Mouse (Mus musculus) myocyte (in vitro differentiated cells): ENCODE data around the gene Aim2.

Source experiments
- CEBPB ChIP-seq: IDR thresholded peaks from 2 replicates; pipeline ENCODE4 v1.6.1; 2011; ENCODE audit warnings: mild to moderate bottlenecking, moderate library complexity; ENCODE audit not compliant: poor library complexity, insufficient read depth, severe bottlenecking
- E2F4 ChIP-seq: IDR thresholded peaks from one replicate; pipeline ENCODE4 v1.6.1; 2011; ENCODE audit warnings: mild to moderate bottlenecking, control low read depth, moderate library complexity; ENCODE audit not compliant: insufficient read depth
- MAX ChIP-seq: IDR thresholded peaks from one replicate; pipeline ENCODE4 v1.6.1; 2011; ENCODE audit warnings: low read depth, mild to moderate bottlenecking, control low read depth
- MYOD1 ChIP-seq, 3 experiments: IDR thresholded peaks; one replicate each; pipeline ENCODE4 v1.6.1; 2011; ENCODE audit warnings: control low read depth in 2 of 3, low read depth in 2 of 3, mild to moderate bottlenecking in 2 of 3, moderate library complexity in 1 of 3; ENCODE audit not compliant: insufficient read length in 2 of 3, control insufficient read depth in 1 of 3
- MYOG ChIP-seq, 3 experiments: IDR thresholded peaks; one replicate each; pipeline ENCODE4 v1.6.1; 2011; ENCODE audit warnings: control low read depth in 2 of 3, low read depth in 2 of 3, mild to moderate bottlenecking in 2 of 3; ENCODE audit not compliant: insufficient read length in 2 of 3, control insufficient read depth in 1 of 3, insufficient read depth in 1 of 3
- POLR2A ChIP-seq: IDR thresholded peaks from one replicate; pipeline ENCODE4 v1.6.1; 2011; ENCODE audit warnings: low read depth, mild to moderate bottlenecking, control low read depth, moderate library complexity; ENCODE audit not compliant: insufficient read length
- POLR2AphosphoS2 ChIP-seq: IDR thresholded peaks from one replicate; pipeline ENCODE4 v1.6.1; 2011; ENCODE audit warnings: low read depth, control low read depth; ENCODE audit not compliant: insufficient read length
- TCF12 ChIP-seq: IDR thresholded peaks from one replicate; pipeline ENCODE4 v1.6.1; 2011; ENCODE audit warnings: mild to moderate bottlenecking, control low read depth; ENCODE audit not compliant: poor library complexity, insufficient read depth, severe bottlenecking
- TCF3 ChIP-seq: IDR thresholded peaks from one replicate; pipeline ENCODE4 v1.6.1; 2011; ENCODE audit warnings: low read depth, control low read depth; ENCODE audit not compliant: insufficient read length
- USF1 ChIP-seq: IDR thresholded peaks from one replicate; pipeline ENCODE4 v1.6.1; 2011; ENCODE audit warnings: low read depth, mild to moderate bottlenecking, control low read depth, moderate library complexity

GRCm38 (mm10) chr1:173370456-173370855 is 19.8 kb downstream of the Aim2 start:
- TF ChIP-seq POLR2A (no peak), USF1 (no peak), MAX (no peak), MYOG (IDR thresholded peaks at IDR 0.05; ENCODE audit: control insufficient read depth in 1 of 3, insufficient read depth in 1 of 3, insufficient read length in 2 of 3, low read depth in 2 of 3) (no peak), TCF3 (no peak), POLR2AphosphoS2 (no peak), TCF12 (no peak), MYOD1 (IDR thresholded peaks at IDR 0.05; ENCODE audit: control insufficient read depth in 1 of 3, insufficient read length in 2 of 3, low read depth in 2 of 3) (no peak), CEBPB (no peak), E2F4 (no peak)
